Mouse (Mus musculus): ENCODE data around the gene Cnot1. TPM values are rescaled to one million over a fixed set of nuclear protein-coding genes. Genes with fewer than 3 reads are reported as not detected.
"Not testable (repeated sequence)": the region's sequence is repeated elsewhere in the genome, so short reads cannot be mapped to it uniquely, and the experiment has no call there.

Gene Cnot1
- polyA plus RNA-seq, 1 experiment: 94.5 TPM

- 71% methylated on average over 8 of the region's 8 CpGs for WGBS
- peaks cover 25% of the 10 kb centered on the region for H3K4me1 ChIP-seq (ENCODE audit: control insufficient read depth, insufficient read depth, low read length)
- no peak for DNase-seq
- H3K4me3 ChIP-seq (replicated peaks; ENCODE audit: extremely low read depth, low read depth, low read length): no peak overlapping the region
- TF ChIP-seq CTCF (IDR thresholded peaks at IDR 0.05; ENCODE audit: insufficient read depth, low read length): no peak
- TF ChIP-seq POLR2A (IDR thresholded peaks at IDR 0.05; ENCODE audit: borderline replicate concordance, extremely low read depth, low read depth, low read length): no peak
These were observed 5.0 kb downstream of the Cnot1 start for GRCm38 (mm10) chr8:95802231-95802630.

GRCm38 (mm10) chr8:95801476-95802064, 5.7 kb downstream of the Cnot1 start:
- TF ChIP-seq CTCF (IDR thresholded peaks at IDR 0.05; ENCODE audit: insufficient read depth, low read length) (no peak), POLR2A (IDR thresholded peaks at IDR 0.05; ENCODE audit: borderline replicate concordance, extremely low read depth, low read depth, low read length) (no peak)
- Histone ChIP-seq H3K4me3 (replicated peaks; ENCODE audit: extremely low read depth, low read depth, low read length) (no peak overlapping the region), H3K4me1 (ENCODE audit: control insufficient read depth, insufficient read depth, low read length) (peaks cover 25% of the 10 kb centered on the region)
- 96% methylated on average over 1 of the region's 1 CpGs for WGBS
- no peak for DNase-seq

GRCm38 (mm10) chr8:95800353-95800752, 6.9 kb downstream of the Cnot1 start:
- peaks cover 16% of the 10 kb centered on the region for H3K4me1 ChIP-seq (ENCODE audit: control insufficient read depth, insufficient read depth, low read length)
- no peak overlapping the region for H3K4me3 ChIP-seq (replicated peaks; ENCODE audit: extremely low read depth, low read depth, low read length)
- 82% methylated on average over 3 of the region's 3 CpGs for WGBS
- TF ChIP-seq POLR2A (IDR thresholded peaks at IDR 0.05; ENCODE audit: borderline replicate concordance, extremely low read depth, low read depth, low read length) (no peak), CTCF (IDR thresholded peaks at IDR 0.05; ENCODE audit: insufficient read depth, low read length) (no peak)
- DNase-seq: no peak

- TF ChIP-seq POLR2A (IDR thresholded peaks at IDR 0.05; ENCODE audit: borderline replicate concordance, extremely low read depth, low read depth, low read length) (no peak), CTCF (IDR thresholded peaks at IDR 0.05; ENCODE audit: insufficient read depth, low read length) (no peak)
- Histone ChIP-seq H3K4me1 (ENCODE audit: control insufficient read depth, insufficient read depth, low read length) (peaks cover 16% of the 10 kb centered on the region), H3K4me3 (replicated peaks; ENCODE audit: extremely low read depth, low read depth, low read length) (no peak overlapping the region)
- WGBS: 48% methylated on average over 1 of the region's 1 CpGs
- DNase-seq: no peak
These were observed 7.4 kb downstream of the Cnot1 start for GRCm38 (mm10) chr8:95799891-95800290.

- no peak for TF ChIP-seq CTCF (IDR thresholded peaks at IDR 0.05; ENCODE audit: insufficient read depth, low read length)
- TF ChIP-seq POLR2A (IDR thresholded peaks at IDR 0.05; ENCODE audit: borderline replicate concordance, extremely low read depth, low read depth, low read length): no peak
- no peak for DNase-seq
- H3K4me1 ChIP-seq (ENCODE audit: control insufficient read depth, insufficient read depth, low read length): peaks cover 12% of the 10 kb centered on the region
- no peak overlapping the region for H3K4me3 ChIP-seq (replicated peaks; ENCODE audit: extremely low read depth, low read depth, low read length)
- 84% methylated on average over 6 of the region's 6 CpGs for WGBS
These were observed 8.1 kb downstream of the Cnot1 start for GRCm38 (mm10) chr8:95799117-95799516.

GRCm38 (mm10) chr8:95795333-95796061, 11.8 kb downstream of the Cnot1 start:
- H3K4me1 ChIP-seq (ENCODE audit: control insufficient read depth, insufficient read depth, low read length): peaks cover 11% of the 10 kb centered on the region
- WGBS: 96% methylated on average over 5 of the region's 5 CpGs
- not testable (repeated sequence) for DNase-seq; H3K4me3 ChIP-seq (replicated peaks; ENCODE audit: extremely low read depth, low read depth, low read length)

- no peak overlapping the region for H3K4me3 ChIP-seq (replicated peaks; ENCODE audit: extremely low read depth, low read depth, low read length)
- WGBS: 93% methylated on average over 3 of the region's 4 CpGs
- H3K4me1 ChIP-seq (ENCODE audit: control insufficient read depth, insufficient read depth, low read length): no peaks in the 10 kb centered on the region; the same call in 1 of the 2 replicates
These were observed 21.7 kb downstream of the Cnot1 start for GRCm38 (mm10) chr8:95785591-95785990.

GRCm38 (mm10) chr8:95782628-95783027, 24.6 kb downstream of the Cnot1 start:
- Histone ChIP-seq H3K4me1 (ENCODE audit: control insufficient read depth, insufficient read depth, low read length) (no peaks in the 10 kb centered on the region; the same call in 1 of the 2 replicates), H3K4me3 (replicated peaks; ENCODE audit: extremely low read depth, low read depth, low read length) (no peak overlapping the region)
- TF ChIP-seq POLR2A (IDR thresholded peaks at IDR 0.05; ENCODE audit: borderline replicate concordance, extremely low read depth, low read depth, low read length) (no peak), CTCF (IDR thresholded peaks at IDR 0.05; ENCODE audit: insufficient read depth, low read length) (no peak)
- no peak for DNase-seq

More at GRCm38 (mm10) chr8:95785591-95785990, 21.7 kb downstream of the Cnot1 start:
- no peak for DNase-seq
- TF ChIP-seq CTCF (IDR thresholded peaks at IDR 0.05; ENCODE audit: insufficient read depth, low read length): no peak

- Histone ChIP-seq H3K4me1 (ENCODE audit: control insufficient read depth, insufficient read depth, low read length) (no peaks in the 10 kb centered on the region; the same call in 1 of the 2 replicates), H3K4me3 (replicated peaks; ENCODE audit: extremely low read depth, low read depth, low read length) (no peak overlapping the region)
- TF ChIP-seq POLR2A (IDR thresholded peaks at IDR 0.05; ENCODE audit: borderline replicate concordance, extremely low read depth, low read depth, low read length): no peak
- TF ChIP-seq CTCF (IDR thresholded peaks at IDR 0.05; ENCODE audit: insufficient read depth, low read length): no peak
- DNase-seq: no peak
- 95% methylated on average over 2 of the region's 2 CpGs for WGBS
These were observed 25.5 kb downstream of the Cnot1 start for GRCm38 (mm10) chr8:95781775-95782174.

GRCm38 (mm10) chr8:95781085-95781484, 26.2 kb downstream of the Cnot1 start:
- no peak for TF ChIP-seq CTCF (IDR thresholded peaks at IDR 0.05; ENCODE audit: insufficient read depth, low read length)
- no peak for TF ChIP-seq POLR2A (IDR thresholded peaks at IDR 0.05; ENCODE audit: borderline replicate concordance, extremely low read depth, low read depth, low read length)
- H3K4me3 ChIP-seq (replicated peaks; ENCODE audit: extremely low read depth, low read depth, low read length): no peak overlapping the region
- H3K4me1 ChIP-seq (ENCODE audit: control insufficient read depth, insufficient read depth, low read length): no peaks in the 10 kb centered on the region; the same call in 1 of the 2 replicates
- DNase-seq: no peak
- WGBS: 75% methylated on average over 3 of the region's 3 CpGs

Measured in lung, adult 2 months (tissue).